Mouse (Mus musculus) G1E (cell line): Measurements from ENCODE around the gene Gtf2h4.

Experiments used
- CTCF ChIP-seq: IDR thresholded peaks from 2 replicates; pipeline ENCODE4 v1.5.1; 2012; ENCODE audit warnings: low read depth, low read length, inconsistent platforms, mixed read lengths
- GATA1 ChIP-seq: IDR thresholded peaks from 2 replicates; pipeline ENCODE4 v1.6.1; 2012; ENCODE audit warnings: borderline replicate concordance, low read length, inconsistent platforms, mixed read lengths
- POLR2AphosphoS5 ChIP-seq: IDR thresholded peaks from 2 replicates; pipeline ENCODE4 v1.6.1; 2012; ENCODE audit warnings: low read depth, low read length, inconsistent platforms; ENCODE audit not compliant: insufficient replicate concordance
- TAL1 ChIP-seq: conservative IDR thresholded peaks from 2 replicates; pipeline ENCODE4 v1.6.1; 2012; ENCODE audit warnings: low read depth, low read length, inconsistent platforms, mixed read lengths

GRCm38 (mm10) chr17:35626537-35626936 is 47.0 kb downstream of the Gtf2h4 start, which contains the start of gene Gm9573:
- TF ChIP-seq CTCF (no peak), TAL1 (no peak), POLR2AphosphoS5 (no peak), GATA1 (no peak)
